Mouse (Mus musculus): ENCODE results near the gene Siah1b.

DNA sequence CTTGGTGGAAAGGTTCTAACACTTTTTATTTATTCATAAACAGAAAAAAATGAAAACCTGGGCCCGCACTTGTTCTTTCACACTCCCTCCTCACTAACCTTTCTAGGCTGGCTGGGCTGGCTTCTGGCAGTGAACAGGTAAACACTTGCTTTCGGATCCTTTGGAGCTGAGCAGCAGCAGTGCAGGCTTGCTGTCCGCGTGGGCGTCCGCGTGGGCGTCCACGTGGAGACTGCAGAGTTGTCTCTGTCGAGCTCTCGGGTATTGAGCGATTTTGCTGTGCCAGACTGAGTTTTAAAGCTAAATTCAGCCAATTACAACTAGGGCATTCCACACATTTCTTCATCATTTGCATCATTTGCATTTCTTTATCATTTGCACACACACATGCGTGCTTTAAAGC is 34.2 kb downstream of the Siah1b start:
- TF ChIP-seq EP300 (IDR thresholded peaks at IDR 0.05; ENCODE audit: low read depth) (no peak), CTCF (IDR thresholded peaks at IDR 0.05; ENCODE audit: low read depth) (no peak)
